Mouse (Mus musculus) MEL (cell line): ENCODE data around the gene Rcsd1.

ENCODE experiments used
- EP300 ChIP-seq, 2 experiments: IDR thresholded peaks; 2 replicates each; pipeline ENCODE4 v1.6.1; 2011; ENCODE audit warnings: improper control_type of control experiment in 2 of 2, low read length in 2 of 2, low read depth in 1 of 2, mild to moderate bottlenecking in 1 of 2
- MAX ChIP-seq: IDR thresholded peaks from 2 replicates; pipeline ENCODE4 v1.6.1; 2011; ENCODE audit warnings: low read length, improper control_type of control experiment
- MAZ ChIP-seq: IDR thresholded peaks from 2 replicates; pipeline ENCODE4 v1.6.1; 2012; ENCODE audit warnings: low read depth, mild to moderate bottlenecking, inconsistent platforms, low read length, improper control_type of control experiment
- POLR2A ChIP-seq, 2 experiments: IDR thresholded peaks; 2 replicates each; pipeline ENCODE4 v1.6.1; 2011 to 2012; ENCODE audit warnings: low read length in 2 of 2, mild to moderate bottlenecking in 2 of 2, control low read depth in 1 of 2, improper control_type of control experiment in 1 of 2, low read depth in 1 of 2, moderate library complexity in 1 of 2; ENCODE audit not compliant: control insufficient read depth in 1 of 2, insufficient read depth in 1 of 2, poor library complexity in 1 of 2
- POLR2AphosphoS5 ChIP-seq: IDR thresholded peaks from 2 replicates; pipeline ENCODE4 v1.6.1; 2012; ENCODE audit warnings: low read depth, borderline replicate concordance, mild to moderate bottlenecking, inconsistent platforms, low read length, moderate library complexity, mixed read lengths
- USF1 ChIP-seq: IDR thresholded peaks from 2 replicates; pipeline ENCODE4 v1.6.1; 2014; ENCODE audit warnings: low read depth, mild to moderate bottlenecking, inconsistent platforms, low read length, improper control_type of control experiment, moderate library complexity
- ZNF384 ChIP-seq: IDR thresholded peaks from 2 replicates; pipeline ENCODE4 v1.6.1; 2012; ENCODE audit warnings: low read depth, mild to moderate bottlenecking, inconsistent platforms, low read length, improper control_type of control experiment

- TF ChIP-seq ZNF384: no peak
- no peak for TF ChIP-seq MAX
- no peak for TF ChIP-seq POLR2AphosphoS5
- TF ChIP-seq MAZ: no peak
- TF ChIP-seq EP300 (IDR thresholded peaks at IDR 0.05; ENCODE audit: low read depth in 1 of 2, low read length in 2 of 2): no peak
- no peak for TF ChIP-seq POLR2A (IDR thresholded peaks at IDR 0.05; ENCODE audit: control insufficient read depth in 1 of 2, insufficient read depth in 1 of 2, low read depth in 1 of 2, low read length in 2 of 2, poor library complexity in 1 of 2)
- no peak for TF ChIP-seq USF1
Measured at GRCm38 (mm10) chr1:165658602-165659001, 51.0 kb downstream of the Rcsd1 start.
